Mouse (Mus musculus) megakaryocyte progenitor cell, adult 5-6 weeks (primary cell): ENCODE data around the gene Hoxd11. TPM values are rescaled to one million over a fixed set of nuclear protein-coding genes. Genes with fewer than 3 reads are reported as not detected.

Experiments used
- ATAC-seq: replicated peaks from 2 replicates; pipeline ENCODE4 v1.8.0; 2016; ENCODE audit warnings: mild to moderate bottlenecking, moderate TSS enrichment, inconsistent platforms; ENCODE audit not compliant: poor library complexity
- total RNA-seq, 2 experiments: library from RNA; stranded (forward) in 1 of 2; stranded (reverse) in 1 of 2; fragments of 157-497, 149-512 nt in 1 of 2; fragments of 200-1000 nt in 1 of 2; gene quantifications; 2 replicates each; pipeline versions ENCODE4 v1.2.3 to v1.2.4; 2015 to 2017

Hoxd11 gene
- total RNA-seq, 2 experiments from 2014 or later, result not detected

DNA sequence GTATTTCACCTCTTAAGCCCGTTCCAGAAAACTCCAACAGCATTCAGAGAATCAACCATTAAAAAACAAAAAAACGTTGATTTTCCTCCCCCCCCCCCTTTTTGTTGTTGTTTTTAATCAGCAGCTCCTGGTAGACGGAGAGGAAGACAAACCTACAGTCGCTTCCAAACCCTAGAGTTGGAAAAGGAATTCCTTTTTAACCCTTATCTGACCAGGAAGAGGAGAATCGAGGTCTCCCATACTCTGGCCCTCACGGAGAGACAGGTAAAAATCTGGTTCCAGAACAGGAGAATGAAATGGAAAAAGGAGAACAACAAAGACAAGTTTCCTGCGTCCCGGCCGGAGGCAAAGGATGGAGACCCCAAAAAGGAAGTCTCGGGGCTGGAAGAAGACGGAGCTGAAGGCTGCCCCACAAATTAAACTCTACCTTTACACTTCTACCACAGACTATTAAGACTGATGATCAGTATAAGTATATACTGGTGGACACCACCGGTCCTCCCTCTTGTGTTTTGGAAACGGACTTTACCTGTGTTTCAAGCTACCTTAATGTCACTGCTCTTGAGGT, 27.1 kb downstream of the Hoxd11 start:
- ATAC-seq, result no peak

DNA sequence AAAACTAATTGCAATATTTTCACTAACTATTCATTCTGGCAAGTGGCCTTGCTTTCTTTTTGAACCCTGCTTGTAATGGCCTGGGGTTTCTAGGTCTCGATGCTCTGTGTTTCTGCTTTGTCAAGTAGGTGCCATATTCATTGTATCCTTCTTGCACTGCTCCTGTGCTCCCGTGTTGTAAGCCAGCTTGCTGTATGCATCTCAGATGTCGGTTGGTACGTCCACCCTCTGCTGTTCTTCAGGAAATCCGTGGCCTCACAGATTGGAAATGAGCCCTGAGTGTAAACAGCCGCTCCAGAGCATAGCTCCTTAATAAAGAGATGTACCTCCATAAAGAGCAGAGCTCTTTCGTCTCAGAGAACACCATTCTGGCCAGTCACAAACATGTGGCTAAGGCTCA, 28.2 kb downstream of the Hoxd11 start:
- no peak for ATAC-seq

DNA sequence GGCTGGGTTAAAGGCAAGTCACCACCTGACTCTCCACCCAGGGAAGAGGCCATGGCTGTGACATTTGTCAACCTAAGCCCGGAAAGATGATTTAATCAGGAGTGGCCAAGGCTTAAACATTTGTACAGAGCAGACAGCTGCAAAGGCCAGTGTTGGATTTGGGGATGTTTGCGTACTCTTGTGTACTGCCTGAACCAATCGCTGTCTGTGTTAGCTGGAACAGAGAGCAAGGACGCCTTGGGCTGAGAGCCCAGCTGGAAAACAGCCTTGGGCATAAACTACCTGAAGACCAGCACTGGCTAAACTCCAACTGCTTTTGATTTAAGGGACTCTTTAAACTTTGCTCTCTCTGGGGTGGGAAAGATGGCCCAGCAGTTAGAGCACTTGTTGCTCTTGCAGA, 29.3 kb downstream of the Hoxd11 start:
- no peak for ATAC-seq

DNA sequence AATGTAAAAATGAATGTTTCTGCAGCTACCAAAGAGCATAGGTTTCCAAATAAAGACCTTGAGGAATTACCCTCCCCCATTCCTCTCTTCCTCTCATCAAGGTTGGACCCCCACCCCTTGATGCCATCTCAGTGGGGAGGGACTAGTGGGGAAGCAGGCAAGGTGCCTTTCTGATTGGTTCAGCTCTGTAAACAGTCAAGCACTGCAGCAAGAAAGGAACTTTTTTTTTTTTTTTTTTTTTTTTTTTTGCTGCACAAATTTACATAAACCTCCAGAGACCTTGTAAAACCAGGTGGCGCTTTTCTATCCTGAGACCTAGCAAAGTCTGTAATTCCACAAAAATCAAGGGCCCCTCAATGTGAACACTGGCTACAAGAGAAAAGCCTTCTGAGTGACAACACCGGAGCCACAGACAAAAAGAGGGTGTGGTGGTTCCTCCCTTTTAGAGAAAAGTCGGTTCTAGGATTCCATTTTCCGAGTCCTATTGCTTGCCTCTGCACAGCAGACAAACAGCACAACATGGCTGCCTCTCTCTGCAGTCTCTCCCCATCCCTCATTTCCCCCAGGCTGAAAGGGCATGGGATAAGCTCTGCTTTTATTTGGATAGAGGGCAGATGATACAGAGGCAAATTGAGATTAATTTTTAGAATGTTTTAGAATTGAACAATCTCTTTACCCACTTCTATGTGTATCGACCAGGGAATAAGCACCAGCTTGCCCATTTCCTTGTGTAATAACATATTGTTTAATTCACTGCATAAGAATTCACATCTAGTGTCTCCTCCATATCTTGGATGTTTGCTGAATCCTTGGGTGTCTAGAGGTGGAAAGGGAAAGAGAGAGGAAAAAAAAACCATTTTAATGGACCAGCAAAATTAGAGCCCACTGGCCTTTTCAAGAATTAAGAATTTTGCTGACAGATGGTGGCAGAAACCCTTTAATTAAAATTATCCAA, 30.4 kb downstream of the Hoxd11 start:
- no peak for ATAC-seq

DNA sequence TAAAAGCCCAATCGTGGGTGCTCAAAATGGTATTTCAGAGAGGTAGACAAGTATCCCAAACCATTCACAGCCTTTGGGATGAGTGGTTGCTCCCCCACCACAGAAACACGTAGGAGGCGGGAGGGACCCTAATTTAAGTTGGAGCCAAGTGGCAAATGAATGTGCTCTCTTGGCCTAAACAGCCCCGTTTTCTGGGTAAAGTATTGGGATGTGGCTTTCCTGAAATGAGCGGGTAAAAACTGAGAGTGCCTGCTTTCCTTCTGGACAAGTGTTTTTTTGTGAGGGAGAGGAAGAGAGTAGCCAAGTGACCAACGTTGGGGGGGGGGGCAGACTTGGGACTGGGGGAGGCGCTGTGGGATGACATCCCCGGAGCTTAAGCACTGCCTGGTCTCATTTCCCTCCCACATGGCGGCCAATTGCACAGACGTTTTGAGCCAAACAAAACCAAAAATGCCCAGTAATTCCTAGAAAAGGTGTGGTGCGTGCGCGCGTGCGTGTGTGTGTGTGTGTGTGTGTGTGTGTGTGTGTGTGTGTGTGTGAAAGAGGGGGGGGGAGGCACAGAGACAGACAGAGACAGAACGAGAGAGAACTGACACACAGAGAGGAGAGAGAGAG, 31.7 kb downstream of the Hoxd11 start:
- no peak for ATAC-seq

DNA sequence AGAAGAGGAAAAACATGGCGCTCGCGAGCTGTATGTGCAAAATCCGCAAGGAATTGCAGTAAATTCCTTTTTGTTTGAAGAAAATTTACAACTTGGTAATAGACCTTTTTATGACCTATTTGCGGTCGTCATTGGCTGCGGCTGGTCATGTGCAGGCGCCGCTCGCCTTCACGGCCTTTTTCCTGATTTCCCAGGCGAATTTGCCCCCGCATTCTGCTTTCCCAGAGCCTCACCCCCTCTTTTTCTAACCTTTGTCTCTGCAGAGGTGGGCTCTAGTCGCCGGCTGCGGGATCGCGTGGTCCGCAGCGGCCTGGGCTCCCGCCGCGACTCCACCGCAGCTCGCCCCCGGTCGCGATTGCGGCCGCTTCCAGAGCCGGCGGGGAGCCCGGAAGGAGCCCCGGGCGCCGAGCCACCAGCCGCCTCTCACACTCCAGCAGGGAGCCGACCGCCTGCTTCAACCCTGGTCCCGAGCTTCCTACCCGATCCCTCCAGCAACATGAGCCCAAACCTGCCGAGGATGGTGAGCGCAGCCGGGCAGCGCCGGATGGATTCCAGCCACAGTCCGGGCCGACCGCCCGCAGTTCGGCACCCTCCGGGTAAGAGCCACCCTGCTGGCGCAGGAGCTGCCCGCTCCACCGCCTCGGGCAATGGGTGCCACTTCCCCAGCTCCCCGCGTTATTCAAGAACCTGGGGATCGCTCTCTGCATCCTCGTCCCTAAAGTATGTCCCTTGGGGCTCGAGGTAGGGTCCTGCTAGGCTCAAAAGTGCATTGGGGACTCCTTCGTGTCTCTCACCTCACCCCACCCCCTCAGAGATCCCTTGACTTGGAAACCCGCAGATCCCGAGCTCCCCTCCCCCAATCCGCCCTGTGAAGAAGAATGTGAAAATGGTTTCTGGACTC, 32.6 kb downstream of the Hoxd11 start, which contains the start of the genes Hoxd3 and Hoxd4:
Gene Hoxd3 (plus strand): TSS at position 207 of the 901 bp plus-strand sequence.
Gene Hoxd4 (plus strand): TSS at position 209 of the 901 bp plus-strand sequence.
- ATAC-seq, result no peak

DNA sequence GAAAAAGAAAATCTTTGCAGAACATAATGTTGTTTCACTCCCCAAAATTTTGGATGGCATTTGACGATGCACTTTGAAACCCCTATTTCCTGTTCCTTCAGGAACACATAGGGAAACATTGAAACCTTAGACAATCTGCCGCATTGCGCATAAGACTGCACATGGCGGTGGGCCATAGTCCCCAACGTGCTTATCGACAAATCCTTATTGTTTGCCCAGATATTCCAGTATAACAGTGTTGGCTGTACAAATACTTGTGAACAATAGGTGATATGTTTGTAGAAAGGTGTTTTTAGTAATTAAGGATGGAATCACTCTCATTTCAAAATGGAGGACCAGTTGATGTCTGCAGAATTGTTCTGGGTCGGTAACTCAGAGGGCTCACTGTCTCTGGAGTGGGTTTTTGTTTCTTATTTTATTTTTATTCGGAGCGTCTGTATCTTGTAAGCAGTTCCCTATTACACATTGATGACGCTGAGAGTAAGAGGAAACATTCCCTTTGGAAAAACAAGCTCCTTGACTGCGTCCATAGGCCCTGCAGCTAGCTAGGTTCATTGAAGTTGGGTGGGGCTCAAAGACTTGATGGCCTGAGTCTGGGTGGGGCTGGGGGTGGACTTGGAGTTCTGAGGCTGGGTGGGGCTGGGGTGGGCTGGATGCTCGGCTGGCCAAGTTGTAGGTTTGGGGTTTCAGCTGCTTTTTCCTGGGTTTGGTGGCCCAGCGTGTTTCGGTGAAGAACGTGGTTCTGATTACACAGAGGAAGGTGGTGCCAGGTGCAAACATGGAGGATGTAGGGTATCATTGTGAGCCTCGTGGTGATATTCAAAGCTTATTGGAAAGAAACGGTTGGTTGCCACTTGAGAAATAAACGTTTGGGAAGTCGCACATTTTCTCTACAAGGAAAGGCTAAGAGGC, 34.1 kb downstream of the Hoxd11 start:
- ATAC-seq, result no peak

DNA sequence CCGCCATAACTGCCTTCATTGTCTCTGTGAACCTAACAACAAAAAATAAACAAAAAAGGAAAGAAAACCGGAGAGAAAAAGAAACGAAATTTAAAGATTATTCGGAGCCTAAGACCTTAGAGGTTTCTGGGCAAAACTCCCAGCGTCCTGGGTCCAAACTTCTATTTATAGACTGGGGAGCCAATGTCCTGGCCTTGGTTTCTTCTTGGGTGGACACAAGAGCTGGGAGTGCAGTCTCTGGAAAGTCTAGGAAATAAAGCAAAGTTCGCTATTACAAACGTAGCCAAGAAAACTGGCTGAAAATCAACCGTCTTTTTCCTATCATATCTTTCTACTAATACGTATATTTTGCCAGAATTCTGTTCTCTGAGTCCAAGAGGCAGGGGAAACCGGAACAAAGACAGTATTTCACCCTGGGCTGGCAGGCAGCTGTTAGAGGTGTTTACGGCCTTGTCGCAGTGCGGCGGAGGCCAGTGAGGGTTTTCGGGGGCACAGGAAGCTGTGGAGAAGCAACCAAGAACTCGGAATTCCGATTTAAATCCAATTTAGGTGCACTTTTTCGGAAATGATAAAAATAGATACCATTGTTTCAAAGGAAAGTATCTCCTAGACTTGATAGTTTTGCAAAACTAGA, 34.9 kb downstream of the Hoxd11 start:
- ATAC-seq, result no peak

DNA sequence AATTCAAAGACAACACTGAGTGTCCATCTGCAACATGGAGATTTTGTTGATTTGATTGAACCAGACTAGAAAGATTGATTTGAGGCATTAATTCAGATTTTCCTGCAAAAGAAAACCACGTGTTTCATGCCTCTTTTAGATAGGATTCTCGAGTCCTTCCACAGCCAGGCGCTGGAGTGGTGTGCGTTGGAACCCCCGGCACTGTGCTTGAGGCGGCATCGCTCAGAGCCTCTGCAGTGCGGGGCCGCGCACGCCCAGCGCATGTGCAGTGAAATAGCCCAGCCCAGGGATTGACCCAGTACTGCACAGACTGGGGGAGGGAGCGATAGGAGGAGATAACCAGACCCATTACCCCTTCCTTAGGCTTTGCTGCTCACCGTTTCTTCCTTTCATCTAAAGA, 35.5 kb downstream of the Hoxd11 start:
- ATAC-seq, result no peak

DNA sequence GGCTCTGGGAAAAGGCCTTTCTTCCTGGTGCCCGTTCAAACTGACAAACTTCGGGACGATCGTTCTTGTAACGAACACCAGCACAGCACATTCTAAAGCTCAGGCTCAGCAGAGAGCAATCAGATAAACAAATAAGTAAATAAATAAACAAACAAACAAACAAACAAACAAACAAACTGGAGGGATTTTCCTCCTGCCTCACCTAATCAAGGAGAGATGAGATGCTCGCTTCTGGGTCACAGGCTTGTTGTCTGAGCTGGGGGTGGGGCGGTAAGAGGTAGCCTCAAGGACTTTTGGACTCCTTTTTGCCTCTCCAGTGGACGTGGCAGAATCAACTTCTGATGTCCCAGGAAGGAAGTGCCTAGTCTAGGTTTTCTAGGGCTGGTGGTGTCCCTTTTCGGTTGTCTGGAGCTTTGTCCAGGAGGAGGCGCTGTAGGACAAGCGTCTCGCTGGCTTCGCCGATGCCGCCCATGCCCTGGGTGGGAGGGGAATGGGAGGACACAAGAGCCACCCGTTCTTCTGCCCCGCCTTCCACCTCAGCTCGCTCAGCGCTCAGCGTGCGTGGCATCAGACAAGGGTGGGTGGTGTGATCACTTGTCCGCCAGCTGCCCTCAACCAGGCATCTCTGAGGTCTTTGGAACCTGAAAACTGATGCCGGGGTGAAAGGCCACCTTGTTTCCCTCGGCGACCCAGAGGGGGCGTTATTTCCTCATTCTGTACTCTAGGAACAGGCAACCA, 36.3 kb downstream of the Hoxd11 start:
- ATAC-seq, result peak; percentile 98

DNA sequence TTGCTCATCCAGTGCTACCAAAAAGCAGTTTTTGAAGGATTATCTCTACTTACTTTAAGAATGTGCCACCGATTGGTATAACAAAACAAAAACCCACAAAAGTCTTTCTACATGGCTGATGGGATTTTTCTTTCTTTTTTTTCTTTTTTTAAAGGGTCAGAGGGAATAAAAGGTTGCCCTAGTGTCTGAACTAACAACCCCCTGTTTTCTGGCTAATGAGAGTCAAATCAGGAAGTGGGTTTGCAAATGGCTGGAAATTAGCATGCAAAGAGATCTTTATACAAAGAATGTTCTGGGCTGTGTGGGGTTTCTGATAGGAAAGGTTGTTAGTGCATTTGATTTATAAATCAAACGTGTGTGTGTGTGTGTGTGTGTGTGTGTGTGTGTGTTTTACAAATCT, 41.0 kb downstream of the Hoxd11 start:
- ATAC-seq, result no peak

DNA sequence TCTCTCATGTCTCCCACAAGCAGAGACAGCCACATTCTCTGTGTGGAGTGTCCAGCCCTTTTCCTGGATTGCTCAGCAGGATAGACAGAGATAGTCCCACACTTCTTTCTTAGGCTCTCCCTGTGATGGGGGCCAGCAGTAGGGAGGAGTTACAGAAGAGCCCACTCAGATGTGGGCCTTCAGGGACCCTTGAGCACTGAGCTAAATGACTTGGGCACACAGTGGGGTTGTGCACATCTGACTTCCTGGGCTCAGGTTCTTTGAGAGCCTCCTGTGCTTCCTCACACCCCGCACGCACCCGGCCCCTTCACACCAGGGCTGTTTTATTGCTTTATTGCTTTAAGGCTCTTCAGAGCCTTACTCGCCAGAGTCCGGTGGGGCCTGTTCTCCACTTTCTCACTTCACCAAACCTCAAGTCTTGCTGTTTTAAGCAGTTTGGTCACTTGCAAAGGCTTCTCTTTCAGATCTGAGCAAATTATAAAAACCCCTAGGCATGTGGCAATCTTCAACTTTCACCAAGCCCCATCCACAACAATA, 41.7 kb downstream of the Hoxd11 start:
- ATAC-seq, result no peak

DNA sequence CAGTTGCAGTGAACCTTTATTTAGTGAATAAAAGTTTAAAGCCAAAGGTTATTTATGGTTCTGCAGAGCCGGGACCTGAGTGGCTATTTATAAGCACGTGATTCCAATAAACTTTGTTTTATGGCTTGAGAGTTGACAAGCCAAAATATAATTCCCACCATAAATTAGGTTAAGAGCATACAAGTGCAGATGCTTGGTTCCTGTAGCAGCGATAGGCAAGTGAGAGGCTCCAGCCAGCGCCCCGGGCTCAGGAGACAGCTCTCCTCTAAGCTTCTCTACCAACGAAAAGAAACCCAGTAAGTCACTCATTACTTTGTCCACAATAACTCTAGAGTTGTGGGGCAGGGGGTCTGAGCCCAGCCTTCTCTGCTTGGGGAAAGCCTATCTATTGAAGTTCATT, 42.5 kb downstream of the Hoxd11 start:
- no peak for ATAC-seq

DNA sequence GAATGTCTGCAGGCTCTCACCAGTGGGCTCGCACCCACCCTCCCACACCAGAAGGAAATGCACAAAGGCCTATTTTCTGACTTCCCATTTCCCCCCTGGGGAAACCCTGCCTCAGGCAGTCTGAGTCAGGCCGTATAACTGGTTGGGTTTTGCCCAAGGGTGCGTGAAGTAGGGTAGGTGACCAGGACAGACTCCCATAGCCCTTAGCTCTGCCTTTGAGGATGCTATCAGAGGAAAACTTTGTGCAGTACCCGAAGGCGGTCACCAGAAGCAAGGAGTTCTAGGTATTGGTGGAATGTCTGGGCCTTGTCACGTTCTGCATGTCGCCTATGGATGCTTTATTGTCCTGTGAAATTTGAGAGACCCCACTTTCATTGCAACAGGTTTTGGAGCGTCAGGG, 43.6 kb downstream of the Hoxd11 start:
- no peak for ATAC-seq

DNA sequence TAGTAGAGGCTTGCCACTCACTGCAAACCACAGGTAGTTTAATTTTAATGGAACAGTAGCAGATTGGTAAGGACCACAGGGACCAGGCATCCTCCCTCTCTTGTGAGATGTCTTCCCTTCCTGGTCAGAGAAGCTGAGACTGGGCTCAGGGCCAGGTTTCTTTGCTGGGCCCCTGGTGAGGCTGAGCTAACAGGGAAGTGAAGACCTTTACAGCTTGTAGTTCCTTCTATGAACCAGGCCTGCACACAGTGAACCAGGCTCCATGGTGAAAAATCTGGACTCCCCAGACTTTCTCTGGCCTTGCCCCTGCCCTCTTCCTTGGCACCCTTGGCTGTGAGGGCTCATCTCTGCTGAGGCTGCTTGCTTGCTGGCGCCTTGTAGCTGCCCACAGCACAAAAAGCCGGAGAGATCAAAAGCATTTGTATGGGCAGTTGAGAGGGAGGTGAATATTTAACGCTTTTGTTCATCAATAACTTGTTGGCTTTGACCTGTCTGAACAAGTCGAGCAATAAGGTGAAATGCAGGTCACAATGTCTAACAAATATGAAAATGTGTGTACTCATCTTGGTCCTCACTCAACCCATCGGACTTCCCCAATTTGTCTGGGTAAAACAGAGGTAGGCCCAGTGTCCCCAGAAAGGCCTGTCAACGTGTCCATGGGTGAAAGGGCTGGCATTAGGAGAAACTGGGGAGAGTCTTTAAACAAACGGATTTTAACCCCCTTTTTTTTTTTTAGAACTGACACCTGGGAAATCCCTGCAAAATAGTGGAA, 45.1 kb downstream of the Hoxd11 start:
- peak; percentile 39; the same call in 1 of the 2 replicates for ATAC-seq

DNA sequence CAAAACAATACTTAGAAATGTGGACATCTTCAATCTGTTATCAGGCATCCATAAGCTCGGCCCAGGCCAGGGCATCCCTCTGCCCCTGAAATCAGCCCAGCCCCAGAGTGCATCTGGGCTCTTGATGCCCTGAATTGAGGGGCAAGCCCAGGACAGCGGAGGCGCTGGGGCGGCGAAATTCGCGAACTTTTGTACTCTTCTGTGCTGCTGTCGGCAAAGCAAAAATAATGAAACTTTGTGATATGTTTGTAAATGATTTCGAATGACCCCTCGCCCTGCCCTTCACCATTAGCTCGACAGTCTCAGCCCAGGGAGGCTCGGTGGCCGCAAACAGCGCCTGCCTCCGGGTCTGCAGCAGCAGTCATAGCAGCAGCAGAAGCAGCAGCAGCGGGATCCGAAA, 45.8 kb downstream of the Hoxd11 start:
- no peak for ATAC-seq

DNA sequence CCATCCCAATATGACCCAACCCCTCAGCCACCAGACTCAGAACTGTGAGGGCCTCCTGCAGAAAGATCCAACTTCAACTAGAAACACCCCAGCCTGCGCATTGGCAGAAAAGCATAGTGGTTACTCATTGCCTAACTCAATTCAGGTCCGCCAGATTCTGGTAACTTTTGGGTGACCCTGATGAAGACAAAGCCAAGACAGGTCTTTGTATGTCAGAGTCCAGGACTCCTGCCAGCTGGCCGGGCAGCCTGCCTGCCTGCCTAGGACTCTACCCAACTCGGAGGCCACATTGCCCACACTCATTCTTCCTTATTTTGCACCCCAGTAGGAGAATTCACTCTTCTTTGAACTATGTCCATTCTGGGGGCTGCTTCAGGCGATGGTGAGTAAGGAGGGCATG, 47.2 kb downstream of the Hoxd11 start, which contains the start of gene Gm28230:
Gene Gm28230 (plus strand): TSS at position 178 of the 400 bp plus-strand sequence.
- ATAC-seq, result no peak
